Mouse (Mus musculus) neural tube, embryonic 14.5 days (tissue): ENCODE results near the gene Crisp4. TPM values are rescaled to one million over a fixed set of nuclear protein-coding genes. Genes with fewer than 3 reads are reported as not detected.

Source experiments
- ATAC-seq: fragments of 200-750 bp; cut with Nextera tagmentation; 2 replicates; pipeline ENCODE4 v1.8.0; 2017; ENCODE audit warnings: low read depth, mild to moderate bottlenecking, moderate TSS enrichment, moderate library complexity
- H3K27ac ChIP-seq: fragments of 300-500 bp; sonication (generic); 2 replicates; pipeline ENCODE4 v1.5.1; 2014; ENCODE audit warnings: low read depth, mild to moderate bottlenecking, control low read depth, low read length, moderate library complexity, mixed read lengths
- H3K27me3 ChIP-seq: fragments of 300-500 bp; sonication (generic); 2 replicates; pipeline ENCODE4 v1.6.1; 2014; ENCODE audit warnings: low read length; ENCODE audit not compliant: control insufficient read depth, insufficient read depth
- H3K36me3 ChIP-seq: fragments of 300-500 bp; sonication (generic); 2 replicates; pipeline ENCODE4 v1.6.1; 2014; ENCODE audit warnings: low read length, mixed read lengths; ENCODE audit not compliant: control insufficient read depth, insufficient read depth
- H3K4me1 ChIP-seq: fragments of 300-500 bp; sonication (generic); 2 replicates; pipeline ENCODE4 v1.6.1; 2014; ENCODE audit warnings: low read length; ENCODE audit not compliant: control insufficient read depth, insufficient read depth
- H3K4me2 ChIP-seq: fragments of 300-500 bp; sonication (generic); 2 replicates; pipeline ENCODE4 v1.6.1; 2014; ENCODE audit warnings: mild to moderate bottlenecking, low read depth, low read length, control low read depth
- H3K4me3 ChIP-seq: fragments of 300-500 bp; sonication (generic); 2 replicates; pipeline ENCODE4 v1.5.1; 2014; ENCODE audit warnings: low read depth, low read length, control low read depth, mixed read lengths
- H3K9ac ChIP-seq: fragments of 300-500 bp; sonication (generic); replicated peaks from 2 replicates; pipeline ENCODE4 v1.6.1; 2014; ENCODE audit warnings: low read depth, mild to moderate bottlenecking, control low read depth, low read length, mixed read lengths
- H3K9me3 ChIP-seq: fragments of 300-500 bp; sonication (generic); 2 replicates; pipeline ENCODE4 v1.6.1; 2016; ENCODE audit warnings: low read length; ENCODE audit not compliant: control insufficient read depth
- WGBS: fragments of 180-500 bp; shearing (Covaris S2); extraction: QIAGEN DNeasy Blood & Tissue Kit; methylation state at CpG from one replicate; pipeline ENCODE4 v1.1.7; 2014; 5-methylcytosine and 5-hydroxymethylcytosine counted together
- polyA plus RNA-seq: library from polyadenylated mRNA; unstranded; fragments of >200 nt; fragmentation: Nextera tagmentation; extraction: Ambion mirVana; gene quantifications from 2 replicates; pipeline ENCODE4 v1.2.1, GENCODE M21; 2014

The Crisp4 gene
- polyA plus RNA-seq, 1 experiment from 2014 or later, result not detected

GRCm38 (mm10) chr1:18129983-18130382, 15.7 kb downstream of the Crisp4 start:
- Histone ChIP-seq H3K27ac (no peak overlapping the region), H3K4me1 (no peaks in the 10 kb centered on the region), H3K27me3 (no peaks in the 10 kb centered on the region), H3K9ac (no peak overlapping the region), H3K4me2 (no peak overlapping the region), H3K36me3 (no peaks in the 10 kb centered on the region), H3K9me3 (no peaks in the 10 kb centered on the region), H3K4me3 (no peak overlapping the region)
- ATAC-seq, result no peak
- WGBS, result 77% methylated on average over 4 of the region's 4 CpGs

- Histone ChIP-seq H3K27me3 (no peaks in the 10 kb centered on the region), H3K4me1 (no peaks in the 10 kb centered on the region), H3K4me3 (no peak overlapping the region), H3K9me3 (no peaks in the 10 kb centered on the region), H3K4me2 (no peak overlapping the region), H3K36me3 (no peaks in the 10 kb centered on the region), H3K27ac (no peak overlapping the region), H3K9ac (no peak overlapping the region)
- ATAC-seq, result peak; percentile 78
- 31% methylated on average over 5 of the region's 5 CpGs for WGBS
These were observed 38.9 kb downstream of the Crisp4 start for GRCm38 (mm10) chr1:18106720-18107355.

GRCm38 (mm10) chr1:18105866-18106529, 39.7 kb downstream of the Crisp4 start:
- Histone ChIP-seq H3K27me3 (no peaks in the 10 kb centered on the region), H3K4me1 (no peaks in the 10 kb centered on the region), H3K36me3 (no peaks in the 10 kb centered on the region), H3K4me3 (no peak overlapping the region), H3K4me2 (no peak overlapping the region), H3K9ac (no peak overlapping the region), H3K27ac (0 out of 2 replicates have a peak overlapping the region, but pooled peaks have one; percentile 4), H3K9me3 (no peaks in the 10 kb centered on the region)
- ATAC-seq, result peak; percentile 86
- 44% methylated on average over 5 of the region's 5 CpGs for WGBS

GRCm38 (mm10) chr1:18105029-18105865, 40.5 kb downstream of the Crisp4 start:
- Histone ChIP-seq H3K9me3 (no peaks in the 10 kb centered on the region), H3K27me3 (no peaks in the 10 kb centered on the region), H3K4me2 (no peak overlapping the region), H3K9ac (no peak overlapping the region), H3K36me3 (no peaks in the 10 kb centered on the region), H3K4me3 (no peak overlapping the region), H3K27ac (0 out of 2 replicates have a peak overlapping the region, but pooled peaks have one; percentile 4), H3K4me1 (no peaks in the 10 kb centered on the region)
- ATAC-seq, result peak; percentile 92
- WGBS, result 17% methylated on average over 1 of the region's 1 CpGs

Other genes with a start within 250 kb of the Crisp4 start
- not detected in 2 replicates for gene Defb18, start 91.5 kb upstream of the Crisp4 start, polyA plus RNA-seq
- gene Defb41, start 119.2 kb upstream of the Crisp4 start, polyA plus RNA-seq, result not detected in 2 replicates